Mouse (Mus musculus) liver, adult 2 months (tissue): ENCODE measurements at regions not wholly inside any gene's neighbourhood (a gene's known extent, or its start where the extent isn't known, plus 50 kb on each side); places are given as distances from the start of the nearest gene placed in this dataset.

Experiments used
- CTCF ChIP-seq: fragments of 200-500 bp; IDR thresholded peaks from 2 replicates; pipeline ENCODE4 v1.5.1; 2011; ENCODE audit warnings: low read depth, low read length, control low read depth
- POLR2A ChIP-seq: fragments of 200-500 bp; IDR thresholded peaks from 2 replicates; pipeline ENCODE4 v1.6.1; 2011; ENCODE audit warnings: low read length, control low read depth; ENCODE audit not compliant: insufficient read depth; ENCODE audit errors: extremely low read depth

- TF ChIP-seq POLR2A (no peak), CTCF (no peak)
These were observed 194.2 kb upstream of the Zic1 start for GRCm38 (mm10) chr9:91559794-91560193.
